Mouse (Mus musculus) cerebellum, adult 2 months (tissue): ENCODE results near the gene Mutyh.
"Not testable (repeated sequence)": the region's sequence is repeated elsewhere in the genome, so short reads cannot be mapped to it uniquely, and the experiment has no call there.

ENCODE experiments used
- CTCF ChIP-seq: fragments of 200-500 bp; IDR thresholded peaks from 2 replicates; pipeline ENCODE4 v1.5.1; 2011; ENCODE audit warnings: low read depth, mild to moderate bottlenecking, control low read depth, low read length, moderate library complexity, borderline replicate concordance; ENCODE audit not compliant: insufficient read depth
- POLR2A ChIP-seq: fragments of 200-500 bp; IDR thresholded peaks from 2 replicates; pipeline ENCODE4 v1.6.1; 2011; ENCODE audit warnings: low read length, control low read depth, borderline replicate concordance; ENCODE audit not compliant: insufficient read depth

GRCm38 (mm10) chr4:116840096-116840495 is 32.6 kb downstream of the Mutyh start:
- TF ChIP-seq POLR2A, CTCF: not testable (repeated sequence)
